Mouse (Mus musculus): Measurements from ENCODE around the gene Rab31. TPM values are rescaled to one million over a fixed set of nuclear protein-coding genes. Genes with fewer than 3 reads are reported as not detected.

The Rab31 gene
- total and polyA plus RNA-seq, 3 experiments, result 0.79 to 2.8 (median 1.2) TPM

DNA sequence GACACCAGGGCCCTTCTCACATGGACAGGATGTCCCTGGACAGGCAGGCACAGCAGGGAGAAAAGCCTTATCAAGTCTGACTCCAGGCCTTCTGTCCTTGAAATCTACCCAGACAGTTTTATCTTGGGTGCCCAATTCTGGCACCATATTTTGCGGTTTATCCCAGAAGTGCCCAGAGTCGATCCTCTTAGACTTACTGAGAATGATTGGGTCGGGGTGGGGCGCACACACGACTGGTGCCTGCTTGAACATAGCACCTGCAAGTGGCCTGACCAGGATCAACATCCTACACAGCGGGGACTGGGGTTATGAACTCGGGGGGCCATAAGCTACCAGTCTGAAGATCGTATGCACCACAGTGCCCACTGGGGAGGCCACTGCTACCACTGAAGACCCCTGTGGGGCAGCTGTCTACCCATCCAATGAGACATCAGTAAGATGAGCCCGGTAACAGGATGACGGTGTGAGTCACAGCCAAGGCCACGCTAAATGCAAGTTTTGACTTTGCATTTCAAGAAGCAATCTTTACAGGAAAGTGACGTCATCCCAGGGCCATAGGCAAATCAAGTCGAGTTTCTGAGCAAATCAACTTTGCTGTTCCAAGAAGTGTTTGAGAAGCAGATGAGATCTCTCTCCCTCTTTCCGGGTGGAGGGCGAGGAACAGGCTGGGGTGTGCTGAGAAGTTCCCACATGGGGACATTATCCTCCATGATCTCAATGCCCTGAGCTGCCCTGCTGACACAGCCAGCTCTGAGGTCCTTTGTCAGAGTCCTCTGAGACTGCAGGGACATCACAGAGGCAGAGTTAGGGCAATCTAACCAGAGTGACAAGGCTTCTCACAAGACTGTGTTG, 32.5 kb downstream of the Rab31 start (continued):
- TF ChIP-seq GABPA (IDR thresholded peaks at IDR 0.05; ENCODE audit: insufficient replicate concordance, low read depth, low read length), result no peak
- TF ChIP-seq CTCF (conservative IDR thresholded peaks at IDR 0.05 in 1 of 2, IDR thresholded peaks at IDR 0.05 in 1 of 2; ENCODE audit: low read depth in 2 of 2, low read length in 2 of 2), result no peak
- peak; percentile 64 for TF ChIP-seq IRF4 (IDR thresholded peaks at IDR 0.05; ENCODE audit: low read depth, low read length)
- 0 out of 2 replicates have a peak, but pooled peaks have one; percentile 24 for TF ChIP-seq MAX (IDR thresholded peaks at IDR 0.05; ENCODE audit: low read length)
- peak; percentile 89 for TF ChIP-seq JUND (conservative IDR thresholded peaks at IDR 0.05; ENCODE audit: low read depth, low read length)
- no peak for TF ChIP-seq TBP (conservative IDR thresholded peaks at IDR 0.05; ENCODE audit: low read depth, low read length)
- no peak for TF ChIP-seq RAD21 (IDR thresholded peaks at IDR 0.05; ENCODE audit: low read depth, low read length)

DNA sequence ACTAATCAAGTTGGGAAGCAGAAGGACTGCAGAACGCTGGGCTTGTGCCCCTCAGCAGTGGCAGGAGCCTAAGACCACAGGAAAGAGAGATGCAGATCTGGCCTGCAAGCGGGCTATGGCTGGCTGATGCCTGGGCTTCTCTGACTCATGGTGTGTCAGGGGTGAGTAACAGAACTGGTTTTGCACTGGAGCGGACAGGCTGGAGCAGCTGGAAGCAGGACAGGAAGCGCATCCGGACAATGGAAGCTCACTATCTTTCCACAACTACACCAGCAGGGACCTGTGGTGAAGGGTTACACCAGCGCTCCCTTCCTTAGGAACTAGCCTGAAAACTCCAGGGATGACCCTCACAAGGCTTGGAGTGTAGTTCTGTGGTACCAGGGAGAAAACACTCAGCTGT, 34.9 kb downstream of the Rab31 start:
- H3K79me2 ChIP-seq (replicated peaks; ENCODE audit: control insufficient read depth, extremely low read depth, insufficient read depth, poor library complexity, severe bottlenecking), result no peaks in the 10 kb centered on the region
- DNase-seq (ENCODE audit: extremely low read depth), result no peak
- no peak for TF ChIP-seq BHLHE40 (IDR thresholded peaks at IDR 0.05; ENCODE audit: low read depth, low read length)
- no peak for TF ChIP-seq POLR2AphosphoS2 (IDR thresholded peaks at IDR 0.05; ENCODE audit: low read depth, low read length)
- no peak for TF ChIP-seq RAD21 (IDR thresholded peaks at IDR 0.05; ENCODE audit: low read depth, low read length)
- no peak for TF ChIP-seq TBP (conservative IDR thresholded peaks at IDR 0.05; ENCODE audit: low read depth, low read length)
- TF ChIP-seq UBTF (IDR thresholded peaks at IDR 0.05; ENCODE audit: low read depth, low read length), result no peak
- no peak for TF ChIP-seq POLR2A (IDR thresholded peaks at IDR 0.05; ENCODE audit: low read depth, low read length)
- TF ChIP-seq MXI1 (IDR thresholded peaks at IDR 0.05; ENCODE audit: low read depth, low read length), result no peak
- TF ChIP-seq NELFE (IDR thresholded peaks at IDR 0.05; ENCODE audit: low read depth, low read length), result no peak
- TF ChIP-seq IRF4 (IDR thresholded peaks at IDR 0.05; ENCODE audit: low read depth, low read length), result no peak
- TF ChIP-seq EP300 (IDR thresholded peaks at IDR 0.05; ENCODE audit: low read length), result no peak
- no peak for TF ChIP-seq HCFC1 (IDR thresholded peaks at IDR 0.05; ENCODE audit: low read depth, low read length)
- TF ChIP-seq NRF1 (IDR thresholded peaks at IDR 0.05; ENCODE audit: low read depth, low read length), result no peak
- no peak for TF ChIP-seq ETS1 (conservative IDR thresholded peaks at IDR 0.05; ENCODE audit: low read depth, low read length)
- no peak for TF ChIP-seq MAZ (IDR thresholded peaks at IDR 0.05; ENCODE audit: low read depth, low read length)
- H3K4me1 ChIP-seq (ENCODE audit: control insufficient read depth in 1 of 2, insufficient read depth in 2 of 2), result peaks cover 6 to 32% of the 10 kb centered on the region in 2 experiments
- dilution Hi-C loops (cut with MboI; ENCODE audit: extremely low pct_ligation_motif_present, extremely low pct_unique_long_range_greater_than_20kb, low sequenced_read_pairs), result no loop called here
- no peak overlapping the region for H3K4me3 ChIP-seq (replicated peaks in 1 of 3; ENCODE audit: low read depth in 2 of 3, low read length in 2 of 3, poor library complexity in 1 of 3)
- H3K9me3 ChIP-seq (replicated peaks; ENCODE audit: low read length), result peaks cover 7% of the 10 kb centered on the region
- no peak overlapping the region for H3K9ac ChIP-seq (ENCODE audit: insufficient read depth, low read depth)
- in situ Hi-C loops (cut with MboI; ENCODE audit: low pct_ligation_motif_present, low pct_unique_long_range_greater_than_20kb, low sequenced_read_pairs), result no loop called here
- no peaks in the 10 kb centered on the region for H3K27me3 ChIP-seq (replicated peaks)
- no peak overlapping the region for H3K4me2 ChIP-seq (ENCODE audit: insufficient read depth, low read depth, poor library complexity, severe bottlenecking)
- H3K27ac ChIP-seq (ENCODE audit: insufficient read depth, low read depth), result no peak overlapping the region
- no peaks in the 10 kb centered on the region for H3K36me3 ChIP-seq (replicated peaks in 1 of 2; ENCODE audit: control insufficient read depth in 1 of 2, insufficient read depth in 1 of 2, low read length in 1 of 2)

Data from CH12.LX (cell line).